Mouse (Mus musculus) kidney, adult 2 months (tissue): ENCODE measurements at regions not wholly inside any gene's neighbourhood (a gene's known extent, or its start where the extent isn't known, plus 50 kb on each side); places are given as distances from the start of the nearest gene placed in this dataset.

Experiments used
- DNase-seq: peaks from one replicate; pipeline ENCODE4 v3.0.0; 2021
- H3K27ac ChIP-seq: fragments of 200-500 bp; 2 replicates; pipeline ENCODE4 v1.5.1; 2012; ENCODE audit warnings: low read depth, low read length, control low read depth, inconsistent platforms; ENCODE audit not compliant: insufficient read depth
- H3K27me3 ChIP-seq: fragments of 200-500 bp; replicated peaks from 2 replicates; pipeline ENCODE4 v1.6.1; 2012; ENCODE audit warnings: mild to moderate bottlenecking, moderate library complexity, low read length, inconsistent platforms; ENCODE audit not compliant: control insufficient read depth, insufficient read depth
- H3K36me3 ChIP-seq: fragments of 200-500 bp; 2 replicates; pipeline ENCODE4 v1.6.1; 2012; ENCODE audit warnings: mild to moderate bottlenecking, moderate library complexity, low read length, inconsistent platforms; ENCODE audit not compliant: control insufficient read depth, insufficient read depth
- H3K4me1 ChIP-seq: fragments of 200-500 bp; 2 replicates; pipeline ENCODE4 v1.6.1; 2011; ENCODE audit warnings: low read length; ENCODE audit not compliant: control insufficient read depth, insufficient read depth
- H3K4me3 ChIP-seq: fragments of 200-500 bp; 2 replicates; pipeline ENCODE4 v1.5.1; 2011; ENCODE audit warnings: mild to moderate bottlenecking, low read depth, low read length, control low read depth; ENCODE audit not compliant: insufficient read depth
- CTCF ChIP-seq: fragments of 200-500 bp; conservative IDR thresholded peaks from 2 replicates; pipeline ENCODE4 v1.5.1; 2011; ENCODE audit warnings: low read depth, mild to moderate bottlenecking, control low read depth, low read length, moderate library complexity, mixed read lengths; ENCODE audit not compliant: insufficient read depth, insufficient read length
- POLR2A ChIP-seq: fragments of 200-500 bp; IDR thresholded peaks from one replicate; pipeline ENCODE4 v1.6.1; 2011; ENCODE audit warnings: low read depth, low read length, control low read depth
- WGBS: fragments of 180-500 bp; shearing (Covaris S2); methylation state at CpG from one replicate; pipeline ENCODE4 v1.1.7; 2018; 5-methylcytosine and 5-hydroxymethylcytosine counted together

DNA sequence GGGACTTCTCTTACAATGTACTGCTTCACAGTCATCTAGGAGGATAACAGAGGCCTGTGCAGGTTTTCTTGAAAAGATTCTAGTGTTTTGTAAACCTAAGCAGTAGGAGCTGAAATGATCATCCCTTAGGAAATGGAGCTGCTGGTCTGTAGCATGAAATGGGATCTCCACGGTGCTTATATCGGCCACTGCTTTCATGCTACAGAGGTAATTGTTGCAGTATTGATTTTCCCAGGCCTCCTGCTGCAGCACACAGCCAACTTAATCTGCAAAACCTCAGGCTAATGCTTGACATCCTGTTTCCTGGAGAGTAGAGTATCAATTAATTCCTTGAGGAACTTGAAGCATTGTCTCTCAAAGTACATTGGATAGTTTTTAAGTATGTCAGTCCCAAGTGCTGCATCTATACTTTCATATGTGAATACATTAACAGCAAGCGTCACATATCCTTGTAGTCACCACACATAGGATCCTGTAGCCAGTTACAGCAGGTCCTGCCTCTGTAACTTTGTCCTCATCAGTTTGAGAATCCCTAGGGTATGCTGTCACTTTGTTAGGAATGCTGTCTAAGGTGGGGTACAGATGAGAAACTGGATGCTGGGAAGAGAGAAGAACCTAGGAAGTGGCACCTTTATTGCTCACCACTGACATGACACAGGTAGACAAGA, 108.3 kb upstream of the Dmac1 start:
- WGBS = 65% methylated on average over 3 of the region's 3 CpGs
- DNase-seq = no peak
- H3K4me1 ChIP-seq = no peaks in the 10 kb centered on the region
- no peaks in the 10 kb centered on the region for H3K27me3 ChIP-seq
- H3K4me3 ChIP-seq = no peak overlapping the region
- TF ChIP-seq CTCF (no peak), POLR2A (no peak)
- no peaks in the 10 kb centered on the region for H3K36me3 ChIP-seq
- H3K27ac ChIP-seq = no peak overlapping the region

- 76% methylated on average over 2 of the region's 2 CpGs for WGBS
- H3K36me3 ChIP-seq = no peaks in the 10 kb centered on the region
- H3K4me3 ChIP-seq = no peak overlapping the region
- H3K27me3 ChIP-seq = no peaks in the 10 kb centered on the region
- H3K4me1 ChIP-seq = no peaks in the 10 kb centered on the region
- no peak overlapping the region for H3K27ac ChIP-seq
- TF ChIP-seq POLR2A (no peak), CTCF (no peak)
- no peak for DNase-seq
Measured at GRCm38 (mm10) chr4:75359496-75359895, 81.4 kb upstream of the Dmac1 start.

- no peaks in the 10 kb centered on the region for H3K36me3 ChIP-seq
- 91% methylated on average over 6 of the region's 9 CpGs for WGBS
- no peaks in the 10 kb centered on the region for H3K27me3 ChIP-seq
- DNase-seq = no peak
- no peak overlapping the region for H3K27ac ChIP-seq
- no peak for TF ChIP-seq POLR2A
- no peak for TF ChIP-seq CTCF
- H3K4me1 ChIP-seq = no peaks in the 10 kb centered on the region
- H3K4me3 ChIP-seq = no peak overlapping the region
Measured at GRCm38 (mm10) chr4:75355621-75356020, 77.5 kb upstream of the Dmac1 start.

- H3K4me3 ChIP-seq = no peak overlapping the region
- H3K4me1 ChIP-seq = no peaks in the 10 kb centered on the region
- no peaks in the 10 kb centered on the region for H3K36me3 ChIP-seq
- WGBS = 87% methylated on average over 2 of the region's 2 CpGs
- H3K27me3 ChIP-seq = no peaks in the 10 kb centered on the region
- no peak overlapping the region for H3K27ac ChIP-seq
- TF ChIP-seq POLR2A = no peak
- no peak for TF ChIP-seq CTCF
- no peak for DNase-seq
Measured at GRCm38 (mm10) chr4:75334496-75334895, 56.4 kb upstream of the Dmac1 start.

- TF ChIP-seq CTCF = no peak
- no peak for TF ChIP-seq POLR2A
- no peak for DNase-seq
- no peaks in the 10 kb centered on the region for H3K27me3 ChIP-seq
- H3K36me3 ChIP-seq = no peaks in the 10 kb centered on the region
- no peak overlapping the region for H3K4me3 ChIP-seq
- 75% methylated on average over 5 of the region's 5 CpGs for WGBS
- no peak overlapping the region for H3K27ac ChIP-seq
- no peaks in the 10 kb centered on the region for H3K4me1 ChIP-seq
Measured at GRCm38 (mm10) chr4:75332791-75333190, 54.7 kb upstream of the Dmac1 start.

DNA sequence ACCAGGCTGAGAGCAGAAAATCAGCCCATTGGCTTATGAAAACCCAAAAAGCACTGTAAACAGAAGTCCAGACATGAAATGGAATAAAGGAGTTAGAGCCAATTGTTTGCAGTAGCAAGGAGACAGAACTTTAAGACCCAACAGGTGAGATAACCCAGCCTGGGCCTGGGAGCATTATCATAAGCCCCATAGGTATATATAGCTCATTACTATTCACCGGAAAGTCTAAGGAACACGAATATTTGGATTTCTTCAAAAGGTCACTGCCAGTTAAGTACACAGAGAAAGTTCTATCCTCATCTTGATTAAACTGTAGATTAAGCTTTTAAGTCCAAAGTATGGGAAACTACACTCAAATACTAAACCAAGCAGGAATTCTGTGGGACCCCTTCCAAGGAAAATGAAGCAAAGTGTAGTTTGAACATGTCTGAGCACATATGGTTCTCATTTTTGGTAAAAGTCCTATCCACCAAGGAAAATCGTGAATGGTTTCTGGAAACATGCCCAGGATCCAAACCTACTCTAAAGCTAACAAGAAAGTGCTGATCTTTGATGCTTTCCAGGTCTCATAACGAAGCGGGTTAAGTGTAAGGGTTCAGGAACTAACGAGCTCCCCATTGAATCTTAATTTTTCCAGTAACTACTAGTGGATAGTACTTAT, 51.5 kb upstream of the Dmac1 start:
- DNase-seq = no peak
- Histone ChIP-seq H3K4me3 (no peak overlapping the region), H3K27me3 (no peaks in the 10 kb centered on the region), H3K27ac (no peak overlapping the region), H3K36me3 (no peaks in the 10 kb centered on the region), H3K4me1 (no peaks in the 10 kb centered on the region)
- WGBS = 63% methylated on average over 6 of the region's 6 CpGs
- no peak for TF ChIP-seq CTCF
- no peak for TF ChIP-seq POLR2A
